Mouse (Mus musculus) ES-E14 (cell line): Measurements from ENCODE around the gene Fhod1.

Experiments used
- HCFC1 ChIP-seq: IDR thresholded peaks from 2 replicates; pipeline ENCODE4 v1.6.1; 2012; ENCODE audit warnings: low read length, inconsistent platforms, borderline replicate concordance; ENCODE audit not compliant: insufficient read depth
- ZC3H11A ChIP-seq: IDR thresholded peaks from 2 replicates; pipeline ENCODE4 v1.6.1; 2012; ENCODE audit warnings: low read depth, mild to moderate bottlenecking, inconsistent platforms, low read length, borderline replicate concordance

- TF ChIP-seq HCFC1 (no peak), ZC3H11A (no peak)
Measured at GRCm38 (mm10) chr8:105393089-105393787, 45.5 kb upstream of the Fhod1 start.
